Mouse (Mus musculus) thymus, adult 2 months (tissue): ENCODE data around the gene Reck.

Source experiments
- CTCF ChIP-seq: fragments of 200-500 bp; IDR thresholded peaks from 2 replicates; pipeline ENCODE4 v1.5.1; 2012; ENCODE audit warnings: mild to moderate bottlenecking, control low read depth, low read length, moderate library complexity, borderline replicate concordance; ENCODE audit not compliant: control insufficient read depth, poor library complexity, insufficient read depth; ENCODE audit errors: extremely low read depth
- POLR2A ChIP-seq: fragments of 200-500 bp; IDR thresholded peaks from 2 replicates; pipeline ENCODE4 v1.6.1; 2012; ENCODE audit warnings: mild to moderate bottlenecking, low read length, control low read depth, moderate library complexity; ENCODE audit not compliant: control insufficient read depth, poor library complexity, insufficient read depth; ENCODE audit errors: extremely low read depth

DNA sequence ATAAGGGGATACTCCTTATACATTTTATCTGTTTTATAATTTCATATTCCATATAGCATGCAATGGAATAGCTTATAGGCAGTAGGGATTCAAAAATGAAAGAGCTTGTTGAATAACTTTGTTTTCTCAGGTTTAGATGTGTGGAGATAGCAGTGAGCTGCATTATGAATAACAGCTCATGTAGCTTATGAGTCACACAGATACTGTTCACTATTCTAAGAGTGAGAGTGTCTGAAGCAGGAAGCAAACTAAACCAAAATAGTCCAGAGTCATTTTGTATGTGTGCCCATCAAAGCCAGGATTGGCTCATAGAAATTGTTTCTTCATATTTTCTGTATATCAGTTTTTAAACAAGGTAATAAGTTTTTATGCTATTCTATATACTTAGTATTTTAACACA is 21.9 kb downstream of the Reck start:
- TF ChIP-seq CTCF: no peak
- TF ChIP-seq POLR2A: no peak
